Mouse (Mus musculus): ENCODE measurements around the gene Ntn1. TPM values are rescaled to one million over a fixed set of nuclear protein-coding genes. Genes with fewer than 3 reads are reported as not detected.

Gene Ntn1
- polyA plus RNA-seq, 1 experiment from 2014 or later = 31.0 TPM

- Histone ChIP-seq H3K9ac (replicated peaks) (no peak overlapping the region), H3K4me3 (replicated peaks) (no peak overlapping the region), H3K36me3 (no peaks in the 10 kb centered on the region), H3K27me3 (peaks cover 59% of the 10 kb centered on the region), H3K4me2 (replicated peaks) (no peak overlapping the region), H3K27ac (no peak overlapping the region), H3K4me1 (replicated peaks) (peaks cover 39% of the 10 kb centered on the region), H3K9me3 (no peaks in the 10 kb centered on the region)
- ATAC-seq = no peak
- 68% methylated on average over 7 of the region's 7 CpGs for WGBS
Measured at GRCm38 (mm10) chr11:68276945-68277344, 123.7 kb downstream of the Ntn1 start.

- Histone ChIP-seq H3K4me2 (replicated peaks) (peak overlapping the region; percentile 16; the same call in 1 of the 2 replicates), H3K4me1 (replicated peaks) (peaks cover 52% of the 10 kb centered on the region), H3K27ac (peak overlapping the region; percentile 62), H3K4me3 (replicated peaks) (no peak overlapping the region), H3K27me3 (peaks cover 56% of the 10 kb centered on the region), H3K9me3 (no peaks in the 10 kb centered on the region), H3K9ac (replicated peaks) (peak overlapping the region; percentile 25; the same call in 1 of the 2 replicates), H3K36me3 (no peaks in the 10 kb centered on the region)
- peak; percentile 89 for ATAC-seq
- 7% methylated on average over 10 of the region's 10 CpGs for WGBS
Measured at GRCm38 (mm10) chr11:68274331-68274811, 126.3 kb downstream of the Ntn1 start.

- H3K9me3 ChIP-seq = no peaks in the 10 kb centered on the region
- no peak overlapping the region for H3K4me3 ChIP-seq (replicated peaks)
- 9% methylated on average over 12 of the region's 12 CpGs for whole genome bisulfite sequencing
- no peaks in the 10 kb centered on the region for H3K36me3 ChIP-seq
- H3K27ac ChIP-seq = peak overlapping the region; percentile 62
- H3K27me3 ChIP-seq = peaks cover 54% of the 10 kb centered on the region
- H3K4me1 ChIP-seq (replicated peaks) = peaks cover 55% of the 10 kb centered on the region
- H3K9ac ChIP-seq (replicated peaks) = 0 out of 2 replicates have a peak overlapping the region, but pooled peaks have one; percentile 25
- peak; percentile 40; the same call in 1 of the 2 replicates for ATAC-seq
- peak overlapping the region; percentile 16 for H3K4me2 ChIP-seq (replicated peaks)
Measured at GRCm38 (mm10) chr11:68273855-68274254, 126.8 kb downstream of the Ntn1 start.

DNA sequence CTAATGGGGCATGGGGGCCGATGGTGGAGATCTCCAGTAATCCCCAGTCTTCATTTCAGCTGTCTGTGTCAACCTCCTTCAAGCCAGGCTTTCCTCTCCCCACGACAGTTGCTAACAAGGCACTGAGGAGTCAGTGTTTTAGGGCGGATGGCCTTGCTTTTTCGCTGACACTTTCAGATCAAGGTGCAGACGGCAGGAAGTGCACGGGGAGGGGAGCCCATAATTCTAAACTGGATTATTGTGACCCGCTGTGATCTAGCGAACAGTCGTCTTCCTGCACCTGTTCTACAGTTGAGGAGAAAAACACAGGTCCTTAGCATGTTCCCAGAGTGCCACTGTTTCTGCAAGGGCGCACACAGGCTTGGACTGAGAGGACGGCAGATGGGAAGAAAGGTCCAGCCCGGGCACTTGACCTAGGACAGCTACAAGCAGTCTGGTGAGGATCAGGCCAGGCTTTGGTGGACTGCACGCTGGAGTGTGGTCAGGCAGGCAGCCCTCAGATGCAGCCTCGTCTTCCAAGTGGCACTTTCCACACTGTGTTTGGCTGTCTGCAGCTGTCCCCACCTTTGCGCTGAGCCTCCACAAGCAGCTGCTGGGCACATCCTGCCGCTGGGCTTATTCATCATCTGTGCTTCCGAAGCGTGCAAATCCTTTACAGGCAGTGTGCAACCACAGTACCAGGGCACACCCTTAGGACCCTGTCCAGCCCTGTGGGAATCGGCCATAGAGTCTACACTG lies 129.7 kb downstream of the Ntn1 start:
- peaks cover 47% of the 10 kb centered on the region for H3K27me3 ChIP-seq
- no peak overlapping the region for H3K27ac ChIP-seq
- 57% methylated on average over 19 of the region's 19 CpGs for WGBS
- peaks cover 55% of the 10 kb centered on the region for H3K4me1 ChIP-seq (replicated peaks)
- no peaks in the 10 kb centered on the region for H3K36me3 ChIP-seq
- no peak overlapping the region for H3K4me3 ChIP-seq (replicated peaks)
- H3K9ac ChIP-seq (replicated peaks) = peak overlapping the region; percentile 46
- no peaks in the 10 kb centered on the region for H3K9me3 ChIP-seq
- no peak for ATAC-seq
- no peak overlapping the region for H3K4me2 ChIP-seq (replicated peaks)

GRCm38 (mm10) chr11:68264276-68264675 lies 136.3 kb downstream of the Ntn1 start:
- H3K36me3 ChIP-seq = no peaks in the 10 kb centered on the region

DNA sequence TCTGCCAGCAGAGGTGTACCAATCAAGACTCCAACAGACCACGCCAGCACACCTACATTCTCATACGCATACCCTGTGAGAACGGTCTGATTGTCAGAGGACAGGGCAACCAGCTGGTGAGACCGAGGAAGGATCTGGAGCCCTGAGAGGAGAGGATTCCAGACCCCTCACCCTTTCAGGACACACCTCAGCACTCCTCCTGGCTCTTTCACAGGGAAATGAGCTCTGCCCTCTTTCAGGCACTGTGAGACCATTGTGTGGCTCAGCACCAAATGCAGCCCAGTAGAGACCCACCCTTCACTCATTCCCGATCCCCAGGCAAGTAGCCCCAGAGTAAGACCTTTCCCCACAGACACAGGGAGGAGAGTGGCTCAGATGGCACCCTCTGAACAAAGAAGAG lies 137.5 kb downstream of the Ntn1 start:
- no peaks in the 10 kb centered on the region for H3K4me1 ChIP-seq (replicated peaks)
- no peaks in the 10 kb centered on the region for H3K36me3 ChIP-seq
- H3K27ac ChIP-seq = no peak overlapping the region
- no peaks in the 10 kb centered on the region for H3K9me3 ChIP-seq
- no peak overlapping the region for H3K4me2 ChIP-seq (replicated peaks)
- H3K9ac ChIP-seq (replicated peaks) = no peak overlapping the region
- peaks cover 25% of the 10 kb centered on the region for H3K27me3 ChIP-seq
- ATAC-seq = no peak
- no peak overlapping the region for H3K4me3 ChIP-seq (replicated peaks)
- WGBS = 91% methylated on average over 5 of the region's 5 CpGs

More at GRCm38 (mm10) chr11:68264276-68264675, 136.3 kb downstream of the Ntn1 start:
- peaks cover 6% of the 10 kb centered on the region; the same call in 1 of the 2 replicates for H3K4me1 ChIP-seq (replicated peaks)
- no peaks in the 10 kb centered on the region for H3K9me3 ChIP-seq
- no peak overlapping the region for H3K4me3 ChIP-seq (replicated peaks)
- no peak overlapping the region for H3K27ac ChIP-seq
- peaks cover 22% of the 10 kb centered on the region; the same call in 1 of the 2 replicates for H3K27me3 ChIP-seq
- no peak for ATAC-seq
- 90% methylated on average over 5 of the region's 5 CpGs for WGBS
- no peak overlapping the region for H3K4me2 ChIP-seq (replicated peaks)
- no peak overlapping the region for H3K9ac ChIP-seq (replicated peaks)

DNA sequence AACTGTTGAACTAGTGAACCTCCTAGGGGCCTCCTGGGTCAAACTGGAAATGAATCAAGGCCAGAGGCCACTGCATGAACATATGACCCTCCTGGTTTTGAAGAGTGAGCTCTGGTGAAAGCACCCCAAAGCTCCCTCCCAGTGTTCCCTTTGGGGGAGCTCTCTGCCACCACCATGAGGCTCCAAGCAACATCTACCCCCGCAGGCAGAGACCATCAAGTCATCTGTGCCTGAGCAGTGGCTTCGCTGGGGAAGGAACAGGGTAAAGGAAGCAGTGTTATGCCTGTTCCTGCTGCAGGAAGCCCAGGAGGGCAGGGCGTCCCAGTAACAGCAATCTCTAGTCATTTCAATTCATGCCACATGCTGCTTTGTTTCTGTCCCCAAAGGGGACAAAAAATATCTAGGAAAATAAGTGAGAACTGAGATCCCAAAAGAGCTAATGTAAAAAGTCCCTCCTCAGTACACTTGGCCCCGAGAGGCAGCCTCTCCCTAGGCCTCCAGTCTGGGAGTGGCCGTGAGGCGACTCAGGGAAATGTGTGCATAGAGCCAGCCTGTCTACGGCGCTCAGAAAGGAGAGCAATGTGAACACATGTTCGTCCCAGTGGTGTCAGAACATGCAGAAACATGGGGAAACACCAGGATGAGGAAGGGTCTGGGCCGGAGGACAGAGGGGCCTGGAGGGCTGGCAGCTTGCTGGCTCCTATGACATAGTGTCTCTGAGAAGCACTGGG lies 139.3 kb downstream of the Ntn1 start:
- H3K4me2 ChIP-seq (replicated peaks) = no peak overlapping the region
- H3K27ac ChIP-seq = no peak overlapping the region
- H3K27me3 ChIP-seq = peaks cover 12% of the 10 kb centered on the region
- no peaks in the 10 kb centered on the region for H3K4me1 ChIP-seq (replicated peaks)
- 80% methylated on average over 10 of the region's 10 CpGs for WGBS
- H3K9me3 ChIP-seq = no peaks in the 10 kb centered on the region
- no peak for ATAC-seq
- no peaks in the 10 kb centered on the region for H3K36me3 ChIP-seq
- H3K4me3 ChIP-seq (replicated peaks) = no peak overlapping the region
- no peak overlapping the region for H3K9ac ChIP-seq (replicated peaks)

DNA sequence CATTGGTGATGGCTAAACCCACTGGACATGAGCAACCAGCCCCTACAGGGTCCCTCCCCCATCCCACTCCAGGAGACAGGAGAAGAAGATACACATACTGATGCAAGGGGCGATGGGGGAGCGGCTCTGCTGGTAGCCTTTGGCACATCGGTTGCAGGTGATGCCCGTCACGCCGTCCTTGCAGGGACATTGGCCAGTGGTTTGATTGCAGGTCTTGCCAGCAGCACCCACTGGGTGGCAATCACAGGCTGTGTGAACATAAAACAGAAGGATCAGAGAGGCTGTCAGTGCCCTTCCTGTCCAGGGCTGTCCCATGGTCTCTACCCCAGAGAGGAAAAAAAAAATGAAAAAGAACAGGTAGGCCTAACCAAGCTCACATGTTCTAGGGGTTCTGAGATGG lies 140.2 kb downstream of the Ntn1 start:
- Histone ChIP-seq H3K4me3 (replicated peaks) (no peak overlapping the region), H3K9ac (replicated peaks) (no peak overlapping the region), H3K27ac (no peak overlapping the region), H3K4me1 (replicated peaks) (no peaks in the 10 kb centered on the region), H3K27me3 (peaks cover 6% of the 10 kb centered on the region), H3K36me3 (no peaks in the 10 kb centered on the region), H3K9me3 (no peaks in the 10 kb centered on the region), H3K4me2 (replicated peaks) (no peak overlapping the region)
- ATAC-seq = no peak
- WGBS = 97% methylated on average over 6 of the region's 6 CpGs

- Histone ChIP-seq H3K4me2 (replicated peaks) (no peak overlapping the region), H3K9ac (replicated peaks) (no peak overlapping the region), H3K27me3 (peaks cover 5% of the 10 kb centered on the region; the same call in 1 of the 2 replicates), H3K36me3 (no peaks in the 10 kb centered on the region), H3K4me3 (replicated peaks) (no peak overlapping the region), H3K9me3 (no peaks in the 10 kb centered on the region), H3K4me1 (replicated peaks) (no peaks in the 10 kb centered on the region), H3K27ac (no peak overlapping the region)
- 76% methylated on average over 4 of the region's 4 CpGs for WGBS
- ATAC-seq = no peak
Measured at GRCm38 (mm10) chr11:68258498-68258897, 142.1 kb downstream of the Ntn1 start.

GRCm38 (mm10) chr11:68253531-68253930 lies 147.1 kb downstream of the Ntn1 start:
- H3K27ac ChIP-seq = no peak overlapping the region
- no peak overlapping the region for H3K4me2 ChIP-seq (replicated peaks)
- peaks cover 11% of the 10 kb centered on the region; the same call in 1 of the 2 replicates for H3K27me3 ChIP-seq
- WGBS = 96% methylated on average over 7 of the region's 7 CpGs
- no peak overlapping the region for H3K4me3 ChIP-seq (replicated peaks)
- no peak for ATAC-seq
- no peaks in the 10 kb centered on the region for H3K36me3 ChIP-seq
- H3K4me1 ChIP-seq (replicated peaks) = peaks cover 5% of the 10 kb centered on the region; the same call in 1 of the 2 replicates
- H3K9me3 ChIP-seq = no peaks in the 10 kb centered on the region
- H3K9ac ChIP-seq (replicated peaks) = no peak overlapping the region

- no peak overlapping the region for H3K9ac ChIP-seq (replicated peaks)
- 69% methylated on average over 6 of the region's 6 CpGs for WGBS
- ATAC-seq = no peak
- peaks cover 19% of the 10 kb centered on the region for H3K4me1 ChIP-seq (replicated peaks)
- H3K4me2 ChIP-seq (replicated peaks) = no peak overlapping the region
- no peaks in the 10 kb centered on the region for H3K36me3 ChIP-seq
- H3K9me3 ChIP-seq = no peaks in the 10 kb centered on the region
- no peak overlapping the region for H3K27ac ChIP-seq
- no peak overlapping the region for H3K4me3 ChIP-seq (replicated peaks)
- H3K27me3 ChIP-seq = peaks cover 37% of the 10 kb centered on the region
Measured at GRCm38 (mm10) chr11:68250106-68250505, 150.5 kb downstream of the Ntn1 start.

DNA sequence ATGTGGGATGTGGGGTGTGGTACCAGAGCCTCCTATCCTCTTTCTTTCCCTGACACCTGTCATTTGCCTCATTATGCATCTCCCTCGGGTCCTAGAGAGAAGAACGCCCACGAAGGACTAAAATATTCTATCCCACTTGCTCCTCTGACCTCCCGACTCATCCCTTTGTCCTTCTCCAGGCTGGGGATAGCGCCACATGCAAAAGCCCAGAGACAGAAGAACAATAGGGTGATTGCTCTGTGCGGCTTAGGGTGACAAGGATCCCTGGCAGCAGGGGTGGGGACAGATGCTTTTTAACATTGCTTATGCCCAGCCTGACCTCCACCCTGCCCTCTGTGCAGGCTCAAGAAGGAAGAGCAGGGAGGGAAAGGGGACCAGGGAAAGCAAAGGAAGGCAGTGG lies 152.7 kb downstream of the Ntn1 start:
- 16% methylated on average over 6 of the region's 6 CpGs for WGBS

More for the DNA sequence above, 152.7 kb downstream of the Ntn1 start:
- peaks cover 39% of the 10 kb centered on the region for H3K27me3 ChIP-seq
- no peak for ATAC-seq
- H3K27ac ChIP-seq = no peak overlapping the region
- no peak overlapping the region for H3K4me2 ChIP-seq (replicated peaks)
- H3K4me3 ChIP-seq (replicated peaks) = no peak overlapping the region
- peaks cover 35% of the 10 kb centered on the region for H3K4me1 ChIP-seq (replicated peaks)
- no peaks in the 10 kb centered on the region for H3K36me3 ChIP-seq
- no peaks in the 10 kb centered on the region for H3K9me3 ChIP-seq
- H3K9ac ChIP-seq (replicated peaks) = no peak overlapping the region

Measured in midbrain, embryonic 13.5 days (tissue).